Mouse (Mus musculus): ENCODE measurements around the gene Trmt13. TPM values are rescaled to one million over a fixed set of nuclear protein-coding genes. Genes with fewer than 3 reads are reported as not detected.
A peak's percentile ranks its signal among the peaks of the same experiment; 100 is the strongest.
"Not testable (repeated sequence)": the region's sequence is repeated elsewhere in the genome, so short reads cannot be mapped to it uniquely, and the experiment has no call there.

The Trmt13 gene
- total RNA-seq, 2 experiments from 2014 or later: 19.4 to 22.1 TPM

GRCm38 (mm10) chr3:116561315-116561714, 53.1 kb downstream of the Trmt13 start:
- ATAC-seq (ENCODE audit: poor library complexity, severe bottlenecking): not testable (repeated sequence)

- no peak for ATAC-seq (ENCODE audit: poor library complexity, severe bottlenecking)
Observed at GRCm38 (mm10) chr3:116551362-116551761, 63.0 kb downstream of the Trmt13 start.

- peak; percentile 51; the same call in 1 of the 2 replicates for ATAC-seq (ENCODE audit: poor library complexity, severe bottlenecking)
Observed at GRCm38 (mm10) chr3:116547430-116547829, 67.0 kb downstream of the Trmt13 start.

GRCm38 (mm10) chr3:116542532-116542931, 71.9 kb downstream of the Trmt13 start:
- ATAC-seq (ENCODE audit: poor library complexity, severe bottlenecking): peak; percentile 88

GRCm38 (mm10) chr3:116542070-116542469, 72.3 kb downstream of the Trmt13 start:
- peak; percentile 58 for ATAC-seq (ENCODE audit: poor library complexity, severe bottlenecking)

- no peak for ATAC-seq (ENCODE audit: poor library complexity, severe bottlenecking)
Observed at GRCm38 (mm10) chr3:116537200-116537573, 77.2 kb downstream of the Trmt13 start.

GRCm38 (mm10) chr3:116536428-116537199, 77.8 kb downstream of the Trmt13 start:
- peak; percentile 61 for ATAC-seq (ENCODE audit: poor library complexity, severe bottlenecking)

Other genes with a start within 250 kb of the Trmt13 start
- gene Cdc14a, start 190.6 kb downstream of the Trmt13 start, total RNA-seq (2015): 21.0 and 22.1 TPM in 2 replicates
- gene Cdc14a, start 190.6 kb downstream of the Trmt13 start, total RNA-seq (2017): 21.7 and 26.2 TPM in 2 replicates
- gene Rtca, start 106.4 kb downstream of the Trmt13 start, total RNA-seq (2015): 46.7 and 70.9 TPM in 2 replicates
- 24.0 and 25.4 TPM in 2 replicates for gene Rtca, start 106.4 kb downstream of the Trmt13 start, total RNA-seq (2017)
- gene Dbt, start 101.5 kb downstream of the Trmt13 start, total RNA-seq (2015): 12.4 and 14.3 TPM in 2 replicates
- 7.2 and 9.6 TPM in 2 replicates for gene Dbt, start 101.5 kb downstream of the Trmt13 start, total RNA-seq (2017)
- gene Lrrc39, start 51.6 kb downstream of the Trmt13 start, total RNA-seq (2015): 0.14 TPM in 1 of 2 replicates, not detected in the other
- 0.04 and 0.40 TPM in 2 replicates for gene Lrrc39, start 51.6 kb downstream of the Trmt13 start, total RNA-seq (2017)
- gene Sass6, start 19.6 kb downstream of the Trmt13 start, total RNA-seq (2015): 33.6 and 36.1 TPM in 2 replicates
- gene Sass6, start 19.6 kb downstream of the Trmt13 start, total RNA-seq (2017): 44.9 and 46.2 TPM in 2 replicates
- gene Mfsd14a, start 48.1 kb upstream of the Trmt13 start, total RNA-seq (2015): 82.7 and 88.5 TPM in 2 replicates
- gene Mfsd14a, start 48.1 kb upstream of the Trmt13 start, total RNA-seq (2017): 91.5 and 95.8 TPM in 2 replicates
- gene Gm43191, start 66.7 kb upstream of the Trmt13 start, total RNA-seq (2015): not detected in 2 replicates
- not detected in 2 replicates for gene Gm43191, start 66.7 kb upstream of the Trmt13 start, total RNA-seq (2017)
- 39.9 and 45.5 TPM in 2 replicates for gene Slc35a3, start 98.2 kb upstream of the Trmt13 start, total RNA-seq (2015)
- gene Slc35a3, start 98.2 kb upstream of the Trmt13 start, total RNA-seq (2017): 55.4 and 56.0 TPM in 2 replicates
- gene Agl, start 193.6 kb upstream of the Trmt13 start, total RNA-seq (2015): 15.5 and 21.4 TPM in 2 replicates
- gene Agl, start 193.6 kb upstream of the Trmt13 start, total RNA-seq (2017): 19.3 and 20.6 TPM in 2 replicates
- gene Frrs1, start 244.9 kb upstream of the Trmt13 start, total RNA-seq (2015): 54.3 and 54.9 TPM in 2 replicates
- gene Frrs1, start 244.9 kb upstream of the Trmt13 start, total RNA-seq (2017): 37.9 and 38.4 TPM in 2 replicates